Mouse (Mus musculus): ENCODE data around the gene Arpp19. TPM values are rescaled to one million over a fixed set of nuclear protein-coding genes. Genes with fewer than 3 reads are reported as not detected.

The Arpp19 gene
- polyA plus RNA-seq (2021; fragmentation: Nextera tagmentation), result 244 and 268 TPM in 2 replicates
- long read RNA-seq, experiment 1, full-length matches to known transcripts, result 222 of 252 reads
- long read RNA-seq, experiment 1, partial matches to known transcripts, result 6 of 252 reads
- long read RNA-seq, experiment 1, other reads (novel, unspliced or antisense), result 24 of 252 reads
- long read RNA-seq, experiment 2, full-length matches to known transcripts, result 476 of 487 reads
- long read RNA-seq, experiment 2, partial matches to known transcripts, result 4 of 487 reads
- long read RNA-seq, experiment 2, other reads (novel, unspliced or antisense), result 7 of 487 reads

DNA sequence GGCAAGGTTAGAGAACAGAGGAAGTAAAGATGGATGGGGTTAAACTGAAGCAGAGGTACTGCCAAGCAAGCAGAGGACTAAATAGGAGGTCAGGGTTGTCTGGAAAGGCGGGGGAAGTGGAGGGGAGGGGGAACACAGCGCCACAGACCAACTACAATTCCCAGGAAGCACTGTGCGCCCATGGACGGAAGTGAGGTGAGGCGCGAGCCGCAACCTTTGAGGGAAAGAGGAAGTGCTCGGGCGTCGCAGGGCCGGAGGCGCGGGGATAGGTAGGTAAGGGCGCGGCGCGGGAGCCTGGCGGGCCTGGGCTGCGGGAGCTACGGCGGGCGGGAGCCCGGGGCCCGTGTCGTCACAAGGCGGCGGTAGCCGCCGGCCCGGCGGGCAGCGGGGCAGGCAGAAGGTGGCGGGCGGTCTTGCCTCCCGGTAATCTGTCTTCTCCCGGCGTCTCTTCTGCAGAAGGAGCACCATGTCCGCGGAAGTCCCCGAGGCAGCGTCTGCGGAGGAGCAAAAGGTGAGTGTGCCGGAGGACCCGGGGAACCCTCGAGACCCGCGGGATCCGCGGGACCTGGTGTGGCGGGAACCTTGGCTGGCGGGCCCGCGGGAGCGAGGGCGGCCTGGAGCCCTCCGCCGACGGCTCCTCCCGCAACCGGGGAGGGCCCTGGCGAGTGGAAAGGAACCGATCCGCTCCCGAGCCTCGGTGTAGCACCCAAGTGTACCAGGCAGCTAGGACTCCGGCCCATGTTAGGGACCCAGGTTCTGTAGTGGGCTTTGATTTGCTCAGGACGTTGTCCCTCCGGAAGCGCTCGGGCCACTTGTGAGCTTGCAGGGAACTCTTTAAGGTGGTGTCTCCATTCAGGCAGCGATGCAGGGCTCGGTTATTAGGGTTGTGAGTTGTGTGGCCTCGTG is at the start of gene Arpp19:
Gene Arpp19 (plus strand): TSS at position 164 of the 906 bp plus-strand sequence.

GRCm38 (mm10) chr9:75070457-75071028 is 33.1 kb downstream of the Arpp19 start, which contains the start of gene Myo5a:
Myo5a (plus strand) TSS chr9:75071015.

Other genes with a start within 250 kb of the Arpp19 start
- 0.29 and 0.34 TPM in 2 replicates for gene Onecut1, start 175.7 kb upstream of the Arpp19 start, polyA plus RNA-seq (2021; fragmentation: Nextera tagmentation)
- gene Fam214a, start 84.7 kb upstream of the Arpp19 start, polyA plus RNA-seq (2021; fragmentation: Nextera tagmentation), result 12.6 and 13.3 TPM in 2 replicates
- gene Myo5a, start 33.4 kb downstream of the Arpp19 start, polyA plus RNA-seq (2021; fragmentation: Nextera tagmentation), result 21.1 and 23.0 TPM in 2 replicates
- gene Myo5c, start 194.4 kb downstream of the Arpp19 start, polyA plus RNA-seq (2021; fragmentation: Nextera tagmentation), result 0.14 and 0.60 TPM in 2 replicates